Mouse (Mus musculus) embryonic fibroblast, embryonic 13.5 days (primary cell): Measurements from ENCODE around the gene Celf2. TPM values are rescaled to one million over a fixed set of nuclear protein-coding genes. Genes with fewer than 3 reads are reported as not detected.

ENCODE experiments used
- H3K27ac ChIP-seq: 2 replicates; pipeline ENCODE4 v1.5.1; 2012; ENCODE audit warnings: low read length, control low read depth, inconsistent platforms; ENCODE audit not compliant: insufficient read depth
- H3K4me1 ChIP-seq: 2 replicates; pipeline ENCODE4 v1.6.1; 2011; ENCODE audit warnings: low read length; ENCODE audit not compliant: control insufficient read depth, insufficient read depth
- H3K4me3 ChIP-seq: 2 replicates; pipeline ENCODE4 v1.5.1; 2011; ENCODE audit warnings: mild to moderate bottlenecking, control low read depth, low read length; ENCODE audit not compliant: insufficient read depth
- CTCF ChIP-seq: IDR thresholded peaks from 2 replicates; pipeline ENCODE4 v1.5.1; 2011; ENCODE audit warnings: mild to moderate bottlenecking, control low read depth, low read length, moderate library complexity, borderline replicate concordance; ENCODE audit not compliant: insufficient read depth
- POLR2A ChIP-seq: IDR thresholded peaks from 2 replicates; pipeline ENCODE4 v1.6.1; 2011; ENCODE audit warnings: low read depth, mild to moderate bottlenecking, control low read depth, low read length, moderate library complexity
- polyA plus RNA-seq: library from polyadenylated mRNA; stranded (reverse); fragments of >200 nt; gene quantifications from 2 replicates; pipeline ENCODE4 v1.2.4, GENCODE M21; 2011; ENCODE audit warnings: low read depth; ENCODE audit not compliant: missing spikeins, insufficient read length

Gene Celf2
- polyA plus RNA-seq, 1 experiment, result 36.6 TPM

GRCm38 (mm10) chr2:6950702-6951101 lies 558.7 kb downstream of the Celf2 start:
- no peaks in the 10 kb centered on the region for H3K4me1 ChIP-seq

GRCm38 (mm10) chr2:6945638-6946415 lies 563.5 kb downstream of the Celf2 start:
- H3K27ac ChIP-seq, result no peak overlapping the region
- TF ChIP-seq POLR2A (no peak), CTCF (no peak)
- no peaks in the 10 kb centered on the region for H3K4me1 ChIP-seq
- no peak overlapping the region for H3K4me3 ChIP-seq

More at GRCm38 (mm10) chr2:6950702-6951101, 558.7 kb downstream of the Celf2 start:
- no peak overlapping the region for H3K27ac ChIP-seq
- no peak overlapping the region for H3K4me3 ChIP-seq
- no peak for TF ChIP-seq CTCF
- no peak for TF ChIP-seq POLR2A

DNA sequence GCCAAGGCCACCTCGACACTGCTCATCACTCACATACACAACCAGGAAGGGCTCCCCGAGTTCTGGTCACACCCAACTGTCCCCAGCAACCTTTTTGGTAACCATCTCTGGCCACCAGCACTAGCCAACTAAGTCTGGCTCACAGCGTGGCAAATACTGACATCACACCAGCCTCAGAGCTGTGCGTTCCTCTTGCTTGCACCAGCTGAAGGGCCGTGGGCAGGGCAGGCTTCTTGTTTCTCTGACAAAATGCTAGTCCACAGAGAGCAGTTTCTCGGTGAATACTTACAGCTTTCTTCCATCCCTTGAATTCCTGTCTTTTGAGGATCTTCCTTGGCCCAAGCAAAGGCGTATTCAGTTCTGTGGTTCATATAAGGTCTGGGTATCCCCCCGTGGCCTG lies 565.7 kb downstream of the Celf2 start:
- TF ChIP-seq CTCF, result no peak
- no peak overlapping the region for H3K4me3 ChIP-seq

DNA sequence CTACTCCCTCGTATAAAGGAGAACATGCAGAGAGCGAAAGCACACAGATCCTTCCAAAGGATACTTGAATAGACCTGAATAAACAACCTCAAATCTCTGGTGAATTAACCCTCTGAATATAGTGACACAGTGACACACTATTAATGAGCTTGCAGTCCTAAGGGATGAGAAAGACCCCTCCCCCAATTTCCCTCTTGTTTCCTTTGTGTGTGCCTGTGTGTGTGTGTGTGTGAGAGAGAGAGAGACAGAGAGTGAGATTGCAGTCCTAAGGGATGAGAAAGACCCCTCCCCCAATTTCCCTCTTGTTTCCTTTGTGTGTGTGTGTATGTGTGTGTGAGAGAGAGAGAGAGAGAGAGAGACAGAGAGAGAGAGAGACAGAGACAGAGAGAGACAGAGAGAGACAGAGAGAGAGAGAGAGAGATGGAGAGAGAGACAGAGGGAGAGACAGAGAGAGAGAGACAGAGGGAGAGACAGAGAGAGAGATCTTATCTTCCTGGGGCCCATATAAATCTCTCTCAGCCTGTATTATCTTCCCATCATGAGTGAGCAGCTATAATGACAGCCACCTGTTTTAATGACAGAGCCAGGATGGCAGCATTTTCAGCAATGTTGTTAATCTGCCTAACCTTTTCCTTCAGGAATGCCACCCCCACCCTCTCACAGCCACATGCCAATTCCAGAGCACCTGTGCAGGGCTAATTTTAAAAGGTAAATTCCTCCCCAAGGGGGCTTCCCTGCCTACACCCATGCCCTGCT lies 566.5 kb downstream of the Celf2 start:
- TF ChIP-seq POLR2A (no peak), CTCF (no peak)
- H3K27ac ChIP-seq, result no peak overlapping the region
- H3K4me3 ChIP-seq, result no peak overlapping the region
- H3K4me1 ChIP-seq, result no peaks in the 10 kb centered on the region

More for the DNA sequence above, 565.7 kb downstream of the Celf2 start:
- no peaks in the 10 kb centered on the region for H3K4me1 ChIP-seq
- no peak overlapping the region for H3K27ac ChIP-seq

DNA sequence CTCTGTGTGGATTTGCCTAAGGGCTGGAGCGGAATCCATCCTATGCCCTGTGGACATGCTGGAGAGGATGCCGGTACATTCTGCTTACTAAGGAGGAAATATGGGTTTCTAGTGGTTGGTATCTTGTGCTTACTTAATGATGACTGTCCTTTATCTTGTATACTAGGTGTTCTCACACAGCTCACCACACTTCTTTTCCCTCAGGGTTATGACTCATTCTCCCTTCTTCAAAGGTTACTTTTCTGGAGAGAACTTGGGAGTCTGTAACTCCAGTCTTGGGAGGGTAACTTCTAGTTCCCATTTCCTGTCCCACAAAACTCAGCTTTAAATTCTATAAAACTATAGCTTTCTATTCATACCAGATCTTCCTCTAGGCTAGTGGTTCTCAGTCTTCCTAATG lies 570.2 kb downstream of the Celf2 start:
- TF ChIP-seq CTCF (no peak), POLR2A (no peak)
- Histone ChIP-seq H3K4me3 (no peak overlapping the region), H3K27ac (no peak overlapping the region), H3K4me1 (no peaks in the 10 kb centered on the region)

DNA sequence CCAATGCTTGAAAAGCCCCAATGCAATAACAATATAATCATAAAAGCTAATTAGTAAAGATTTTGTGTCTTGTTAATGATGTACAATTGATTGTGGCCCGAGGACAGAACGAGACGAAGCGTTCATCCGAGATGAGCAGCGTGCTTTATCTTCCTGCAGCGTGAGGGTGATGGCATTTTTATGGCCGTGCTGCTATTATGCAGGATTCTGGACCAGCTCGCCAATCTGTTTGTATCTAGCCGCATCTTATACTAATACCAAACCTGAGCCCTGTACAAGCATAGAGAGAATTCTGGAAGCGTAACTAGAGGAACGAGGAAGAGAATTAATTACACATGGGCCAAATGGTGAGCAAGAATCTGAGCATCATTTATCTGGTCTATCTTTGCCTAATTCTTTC lies 576.2 kb downstream of the Celf2 start:
- Histone ChIP-seq H3K27ac (no peak overlapping the region), H3K4me1 (no peaks in the 10 kb centered on the region), H3K4me3 (no peak overlapping the region)
- TF ChIP-seq POLR2A, result no peak

DNA sequence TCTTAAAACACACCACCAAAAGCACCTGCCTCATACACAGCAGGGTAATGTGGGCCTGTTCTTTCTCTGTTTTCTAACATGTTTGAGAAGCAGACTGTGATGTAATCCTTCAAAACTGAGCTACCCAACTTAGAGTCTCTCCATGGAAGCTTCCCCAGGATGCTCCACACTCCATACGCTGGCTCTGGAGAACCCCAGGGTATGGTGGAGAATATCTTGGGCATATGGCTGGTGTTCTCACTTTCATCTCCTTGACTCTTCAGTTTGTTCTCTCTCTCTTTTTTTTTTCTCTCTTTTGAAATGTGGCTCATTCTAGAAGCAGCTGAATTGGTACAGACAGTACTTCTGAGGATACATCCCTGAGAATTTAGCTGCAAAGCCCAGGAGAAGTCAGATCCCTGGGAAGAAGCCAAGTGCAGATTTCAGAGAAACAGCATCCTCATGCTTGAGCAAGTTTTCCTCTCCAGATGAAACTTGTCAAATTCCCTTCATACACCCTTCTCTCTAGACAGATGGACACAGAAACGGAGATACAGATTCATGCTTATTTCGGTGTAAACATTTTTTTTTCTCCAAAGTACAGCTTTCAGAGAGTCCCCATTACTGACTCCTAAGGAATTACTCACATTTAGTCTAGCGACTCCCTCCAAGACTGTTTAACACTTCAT lies 581.5 kb downstream of the Celf2 start:
- H3K27ac ChIP-seq, result no peak overlapping the region
- TF ChIP-seq CTCF, result no peak
- no peak for TF ChIP-seq POLR2A
- no peaks in the 10 kb centered on the region for H3K4me1 ChIP-seq

DNA sequence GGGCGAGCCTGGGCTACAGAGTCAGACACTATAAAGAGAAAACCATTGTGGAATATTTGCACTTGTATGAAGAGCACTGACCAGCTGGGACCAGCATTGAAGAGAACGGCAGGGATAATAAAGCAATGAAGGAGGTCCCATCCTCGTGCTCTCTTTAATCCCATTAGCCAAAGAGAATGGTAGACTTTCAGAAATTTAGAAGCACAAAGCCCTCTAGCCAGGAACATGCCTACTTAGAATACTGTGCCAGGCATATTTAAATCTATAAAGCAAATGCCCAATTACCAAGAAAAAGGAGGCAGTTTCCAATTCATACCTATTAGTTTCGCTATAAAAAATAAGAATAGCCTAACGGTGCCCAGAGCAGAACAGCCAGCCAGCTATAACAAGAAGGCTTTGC lies 583.9 kb downstream of the Celf2 start:
- no peak for TF ChIP-seq POLR2A
- TF ChIP-seq CTCF, result no peak
- H3K27ac ChIP-seq, result no peak overlapping the region
- no peaks in the 10 kb centered on the region for H3K4me1 ChIP-seq
- H3K4me3 ChIP-seq, result no peak overlapping the region

More for the DNA sequence above, 581.5 kb downstream of the Celf2 start:
- no peak overlapping the region for H3K4me3 ChIP-seq

- no peaks in the 10 kb centered on the region for H3K4me1 ChIP-seq
- no peak for TF ChIP-seq CTCF
- no peak for TF ChIP-seq POLR2A
- H3K4me3 ChIP-seq, result no peak overlapping the region
- no peak overlapping the region; the same call in 1 of the 2 replicates for H3K27ac ChIP-seq
These were observed 585.5 kb downstream of the Celf2 start for GRCm38 (mm10) chr2:6923738-6924474.

- Histone ChIP-seq H3K4me3 (no peak overlapping the region), H3K4me1 (no peaks in the 10 kb centered on the region), H3K27ac (no peak overlapping the region)
- TF ChIP-seq POLR2A (no peak), CTCF (no peak)
These were observed 594.0 kb downstream of the Celf2 start for GRCm38 (mm10) chr2:6915386-6915785.
